Mouse (Mus musculus): ENCODE measurements at regions not wholly inside any gene's neighbourhood (a gene's known extent, or its start where the extent isn't known, plus 50 kb on each side); places are given as distances from the start of the nearest gene placed in this dataset.

GRCm38 (mm10) chr8:76038526-76038925, 590.0 kb downstream of the Iqcm start:
- WGBS: 83% methylated on average over 1 of the region's 1 CpGs

GRCm38 (mm10) chr8:76052003-76052402, 603.5 kb downstream of the Iqcm start:
- Histone ChIP-seq H3K4me1 (ENCODE audit: control insufficient read depth, insufficient read depth, low read length) (no peaks in the 10 kb centered on the region), H3K27ac (replicated peaks; ENCODE audit: low read depth, low read length) (no peak overlapping the region), H3K9me3 (replicated peaks; ENCODE audit: control insufficient read depth, low read length) (no peaks in the 10 kb centered on the region), H3K4me3 (ENCODE audit: low read depth, low read length) (no peak overlapping the region), H3K4me2 (ENCODE audit: low read depth, low read length) (no peak overlapping the region), H3K27me3 (ENCODE audit: control insufficient read depth, insufficient read depth, low read length) (no peaks in the 10 kb centered on the region), H3K9ac (replicated peaks; ENCODE audit: low read length) (no peak overlapping the region), H3K36me3 (replicated peaks; ENCODE audit: control insufficient read depth, insufficient read depth, low read depth, low read length) (no peaks in the 10 kb centered on the region)
- no peak for DNase-seq (ENCODE audit: low spot score)
- no peak for ATAC-seq (replicated peaks; ENCODE audit: insufficient number of reproducible peaks, low FRiP score, low TSS enrichment, low read depth)
- 75% methylated on average over 4 of the region's 4 CpGs for WGBS

More at GRCm38 (mm10) chr8:76038526-76038925, 590.0 kb downstream of the Iqcm start:
- no peaks in the 10 kb centered on the region for H3K27me3 ChIP-seq (ENCODE audit: control insufficient read depth, insufficient read depth, low read length)
- H3K4me1 ChIP-seq (ENCODE audit: control insufficient read depth, insufficient read depth, low read length): no peaks in the 10 kb centered on the region
- DNase-seq (ENCODE audit: low spot score) (no peak), ATAC-seq (replicated peaks; ENCODE audit: insufficient number of reproducible peaks, low FRiP score, low TSS enrichment, low read depth) (no peak)
- no peaks in the 10 kb centered on the region for H3K9me3 ChIP-seq (replicated peaks; ENCODE audit: control insufficient read depth, low read length)
- no peaks in the 10 kb centered on the region for H3K36me3 ChIP-seq (replicated peaks; ENCODE audit: control insufficient read depth, insufficient read depth, low read depth, low read length)
- H3K9ac ChIP-seq (replicated peaks; ENCODE audit: low read length): no peak overlapping the region
- H3K27ac ChIP-seq (replicated peaks; ENCODE audit: low read depth, low read length): no peak overlapping the region
- H3K4me3 ChIP-seq (ENCODE audit: low read depth, low read length): no peak overlapping the region
- no peak overlapping the region for H3K4me2 ChIP-seq (ENCODE audit: low read depth, low read length)

GRCm38 (mm10) chr8:76067721-76068120, 619.2 kb downstream of the Iqcm start:
- H3K36me3 ChIP-seq (replicated peaks; ENCODE audit: control insufficient read depth, insufficient read depth, low read depth, low read length): no peaks in the 10 kb centered on the region
- no peak overlapping the region for H3K4me3 ChIP-seq (ENCODE audit: low read depth, low read length)
- no peaks in the 10 kb centered on the region for H3K4me1 ChIP-seq (ENCODE audit: control insufficient read depth, insufficient read depth, low read length)
- DNase-seq (ENCODE audit: low spot score): peak; percentile 71
- 14% methylated on average over 2 of the region's 2 CpGs for WGBS
- no peak overlapping the region for H3K9ac ChIP-seq (replicated peaks; ENCODE audit: low read length)
- no peaks in the 10 kb centered on the region for H3K27me3 ChIP-seq (ENCODE audit: control insufficient read depth, insufficient read depth, low read length)
- no peak overlapping the region for H3K4me2 ChIP-seq (ENCODE audit: low read depth, low read length)
- no peak overlapping the region for H3K27ac ChIP-seq (replicated peaks; ENCODE audit: low read depth, low read length)
- H3K9me3 ChIP-seq (replicated peaks; ENCODE audit: control insufficient read depth, low read length): no peaks in the 10 kb centered on the region
- ATAC-seq (replicated peaks; ENCODE audit: insufficient number of reproducible peaks, low FRiP score, low TSS enrichment, low read depth): no peak

- 55% methylated on average over 3 of the region's 3 CpGs for WGBS
- no peak overlapping the region for H3K9ac ChIP-seq (replicated peaks; ENCODE audit: low read length)
- no peaks in the 10 kb centered on the region for H3K4me1 ChIP-seq (ENCODE audit: control insufficient read depth, insufficient read depth, low read length)
- ATAC-seq (replicated peaks; ENCODE audit: insufficient number of reproducible peaks, low FRiP score, low TSS enrichment, low read depth) (no peak), DNase-seq (ENCODE audit: low spot score) (peak; percentile 4)
- H3K9me3 ChIP-seq (replicated peaks; ENCODE audit: control insufficient read depth, low read length): no peaks in the 10 kb centered on the region
- no peak overlapping the region for H3K27ac ChIP-seq (replicated peaks; ENCODE audit: low read depth, low read length)
- no peak overlapping the region for H3K4me3 ChIP-seq (ENCODE audit: low read depth, low read length)
- H3K36me3 ChIP-seq (replicated peaks; ENCODE audit: control insufficient read depth, insufficient read depth, low read depth, low read length): no peaks in the 10 kb centered on the region
- H3K27me3 ChIP-seq (ENCODE audit: control insufficient read depth, insufficient read depth, low read length): no peaks in the 10 kb centered on the region
- H3K4me2 ChIP-seq (ENCODE audit: low read depth, low read length): no peak overlapping the region
Observed at GRCm38 (mm10) chr8:76072671-76073351, 624.3 kb downstream of the Iqcm start.

- Histone ChIP-seq H3K4me1 (ENCODE audit: control insufficient read depth, insufficient read depth, low read length) (no peaks in the 10 kb centered on the region), H3K4me2 (ENCODE audit: low read depth, low read length) (no peak overlapping the region), H3K27me3 (ENCODE audit: control insufficient read depth, insufficient read depth, low read length) (no peaks in the 10 kb centered on the region), H3K27ac (replicated peaks; ENCODE audit: low read depth, low read length) (no peak overlapping the region), H3K4me3 (ENCODE audit: low read depth, low read length) (no peak overlapping the region), H3K9ac (replicated peaks; ENCODE audit: low read length) (no peak overlapping the region), H3K36me3 (replicated peaks; ENCODE audit: control insufficient read depth, insufficient read depth, low read depth, low read length) (no peaks in the 10 kb centered on the region), H3K9me3 (replicated peaks; ENCODE audit: control insufficient read depth, low read length) (no peaks in the 10 kb centered on the region)
- no peak for DNase-seq (ENCODE audit: low spot score)
- no peak for ATAC-seq (replicated peaks; ENCODE audit: insufficient number of reproducible peaks, low FRiP score, low TSS enrichment, low read depth)
- WGBS: 83% methylated on average over 4 of the region's 4 CpGs
Observed at GRCm38 (mm10) chr8:76120587-76121145, 672.2 kb downstream of the Iqcm start.

- Histone ChIP-seq H3K27ac (replicated peaks; ENCODE audit: low read depth, low read length) (no peak overlapping the region), H3K4me3 (ENCODE audit: low read depth, low read length) (no peak overlapping the region), H3K9me3 (replicated peaks; ENCODE audit: control insufficient read depth, low read length) (no peaks in the 10 kb centered on the region), H3K4me2 (ENCODE audit: low read depth, low read length) (no peak overlapping the region), H3K27me3 (ENCODE audit: control insufficient read depth, insufficient read depth, low read length) (no peaks in the 10 kb centered on the region), H3K36me3 (replicated peaks; ENCODE audit: control insufficient read depth, insufficient read depth, low read depth, low read length) (no peaks in the 10 kb centered on the region), H3K9ac (replicated peaks; ENCODE audit: low read length) (no peak overlapping the region), H3K4me1 (ENCODE audit: control insufficient read depth, insufficient read depth, low read length) (no peaks in the 10 kb centered on the region)
- ATAC-seq (replicated peaks; ENCODE audit: insufficient number of reproducible peaks, low FRiP score, low TSS enrichment, low read depth): no peak
- DNase-seq (ENCODE audit: low spot score): no peak
- 69% methylated on average over 2 of the region's 2 CpGs for WGBS
Observed at GRCm38 (mm10) chr8:76127486-76127885, 679.0 kb downstream of the Iqcm start.

- H3K4me1 ChIP-seq (ENCODE audit: control insufficient read depth, insufficient read depth, low read length): no peaks in the 10 kb centered on the region
- no peak overlapping the region for H3K4me3 ChIP-seq (ENCODE audit: low read depth, low read length)
- 77% methylated on average over 4 of the region's 4 CpGs for WGBS
- ATAC-seq (replicated peaks; ENCODE audit: insufficient number of reproducible peaks, low FRiP score, low TSS enrichment, low read depth) (no peak), DNase-seq (ENCODE audit: low spot score) (no peak)
- no peak overlapping the region for H3K9ac ChIP-seq (replicated peaks; ENCODE audit: low read length)
- H3K27me3 ChIP-seq (ENCODE audit: control insufficient read depth, insufficient read depth, low read length): no peaks in the 10 kb centered on the region
- no peaks in the 10 kb centered on the region for H3K9me3 ChIP-seq (replicated peaks; ENCODE audit: control insufficient read depth, low read length)
- H3K36me3 ChIP-seq (replicated peaks; ENCODE audit: control insufficient read depth, insufficient read depth, low read depth, low read length): no peaks in the 10 kb centered on the region
- no peak overlapping the region for H3K27ac ChIP-seq (replicated peaks; ENCODE audit: low read depth, low read length)
- H3K4me2 ChIP-seq (ENCODE audit: low read depth, low read length): no peak overlapping the region
Observed at GRCm38 (mm10) chr8:76137219-76137618, 688.7 kb downstream of the Iqcm start.

GRCm38 (mm10) chr8:76148681-76149080, 700.2 kb downstream of the Iqcm start:
- Histone ChIP-seq H3K9me3 (replicated peaks; ENCODE audit: control insufficient read depth, low read length) (no peaks in the 10 kb centered on the region), H3K27me3 (ENCODE audit: control insufficient read depth, insufficient read depth, low read length) (no peaks in the 10 kb centered on the region), H3K36me3 (replicated peaks; ENCODE audit: control insufficient read depth, insufficient read depth, low read depth, low read length) (no peaks in the 10 kb centered on the region), H3K4me2 (ENCODE audit: low read depth, low read length) (no peak overlapping the region), H3K4me3 (ENCODE audit: low read depth, low read length) (no peak overlapping the region), H3K27ac (replicated peaks; ENCODE audit: low read depth, low read length) (no peak overlapping the region), H3K4me1 (ENCODE audit: control insufficient read depth, insufficient read depth, low read length) (no peaks in the 10 kb centered on the region), H3K9ac (replicated peaks; ENCODE audit: low read length) (no peak overlapping the region)
- peak; percentile 52; the same call in 1 of the 2 replicates for ATAC-seq (replicated peaks; ENCODE audit: insufficient number of reproducible peaks, low FRiP score, low TSS enrichment, low read depth)
- WGBS: 43% methylated on average over 4 of the region's 4 CpGs
- peak; percentile 41 for DNase-seq (ENCODE audit: low spot score)
